Mouse (Mus musculus): ENCODE measurements around the gene Ldb3.

DNA sequence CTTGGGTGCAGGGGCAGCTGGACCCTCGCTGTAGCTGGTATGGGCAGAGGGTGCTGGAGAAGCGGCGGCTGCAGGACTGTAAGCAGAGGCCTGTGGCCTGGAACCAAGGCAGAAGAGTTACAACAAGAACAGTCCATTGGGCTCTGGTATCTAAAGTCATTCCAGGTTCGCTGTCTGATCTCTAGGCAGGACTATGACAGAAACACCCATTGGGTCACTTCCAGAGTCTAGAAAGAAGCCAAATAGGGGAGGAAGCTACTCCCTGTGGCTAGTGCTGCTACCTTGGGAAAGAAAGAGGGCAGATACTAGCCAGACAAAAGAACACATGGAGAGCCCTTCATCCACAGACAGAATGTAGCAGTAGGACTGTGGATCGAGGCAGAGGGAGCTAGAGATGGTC is 36.3 kb downstream of the Ldb3 start:
- no peak for TF ChIP-seq CTCF (IDR thresholded peaks at IDR 0.05; ENCODE audit: control insufficient read depth, insufficient read depth, low read length)
- no peak for TF ChIP-seq POLR2A (IDR thresholded peaks at IDR 0.05; ENCODE audit: borderline replicate concordance, control insufficient read depth, low read depth, low read length)

All from bone marrow, adult 2 months (tissue).